Mouse (Mus musculus) stomach, embryonic 14.5 days (tissue): ENCODE results near the gene Lin37. TPM values are rescaled to one million over a fixed set of nuclear protein-coding genes. Genes with fewer than 3 reads are reported as not detected.
A peak's percentile ranks its signal among the peaks of the same experiment; 100 is the strongest.

Experiments used
- ATAC-seq: fragments of 200-750 bp; cut with Nextera tagmentation; 2 replicates; pipeline ENCODE4 v1.8.0; 2017; ENCODE audit warnings: low read depth, moderate TSS enrichment; ENCODE audit not compliant: insufficient number of reproducible peaks, insufficient read depth, low FRiP score
- H3K27ac ChIP-seq: fragments of 300-500 bp; sonication (generic); 2 replicates; pipeline ENCODE4 v1.5.1; 2014; ENCODE audit warnings: mild to moderate bottlenecking, low read length, moderate library complexity, mixed read lengths
- H3K27me3 ChIP-seq: fragments of 300-500 bp; sonication (generic); 2 replicates; pipeline ENCODE4 v1.6.1; 2014; ENCODE audit warnings: low read length, control low read depth, mixed read lengths; ENCODE audit not compliant: control insufficient read depth, insufficient read depth
- H3K36me3 ChIP-seq: fragments of 300-500 bp; sonication (generic); 2 replicates; pipeline ENCODE4 v1.6.1; 2014; ENCODE audit warnings: mild to moderate bottlenecking, control low read depth, low read length, moderate library complexity, mixed read lengths; ENCODE audit not compliant: control insufficient read depth, insufficient read depth
- H3K4me1 ChIP-seq: fragments of 300-500 bp; sonication (generic); 2 replicates; pipeline ENCODE4 v1.6.1; 2014; ENCODE audit warnings: low read length, control low read depth, mixed read lengths; ENCODE audit not compliant: control insufficient read depth, insufficient read depth
- H3K4me2 ChIP-seq: fragments of 300-500 bp; sonication (generic); replicated peaks from 2 replicates; pipeline ENCODE4 v1.6.1; 2014; ENCODE audit warnings: low read depth, low read length, control low read depth
- H3K4me3 ChIP-seq: fragments of 300-500 bp; sonication (generic); 2 replicates; pipeline ENCODE4 v1.5.1; 2014; ENCODE audit warnings: low read depth, low read length, control low read depth
- H3K9ac ChIP-seq: fragments of 300-500 bp; sonication (generic); replicated peaks from 2 replicates; pipeline ENCODE4 v1.6.1; 2014; ENCODE audit warnings: low read depth, mild to moderate bottlenecking, control low read depth, low read length, moderate library complexity, mixed read lengths
- H3K9me3 ChIP-seq: fragments of 300-500 bp; sonication (generic); 2 replicates; pipeline ENCODE4 v1.6.1; 2016; ENCODE audit warnings: low read depth, low read length, control low read depth; ENCODE audit not compliant: control insufficient read depth
- WGBS: fragments of 180-500 bp; shearing (Covaris S2); extraction: QIAGEN DNeasy Blood & Tissue Kit; methylation state at CpG from one replicate; pipeline ENCODE4 v1.1.7; 2014; 5-methylcytosine and 5-hydroxymethylcytosine counted together
- polyA plus RNA-seq: library from polyadenylated mRNA; unstranded; fragments of >200 nt; fragmentation: Nextera tagmentation; extraction: Ambion mirVana; gene quantifications from 2 replicates; pipeline ENCODE4 v1.2.1, GENCODE M21; 2014

The Lin37 gene
- polyA plus RNA-seq, 1 experiment from 2014 or later, result 40.8 TPM

DNA sequence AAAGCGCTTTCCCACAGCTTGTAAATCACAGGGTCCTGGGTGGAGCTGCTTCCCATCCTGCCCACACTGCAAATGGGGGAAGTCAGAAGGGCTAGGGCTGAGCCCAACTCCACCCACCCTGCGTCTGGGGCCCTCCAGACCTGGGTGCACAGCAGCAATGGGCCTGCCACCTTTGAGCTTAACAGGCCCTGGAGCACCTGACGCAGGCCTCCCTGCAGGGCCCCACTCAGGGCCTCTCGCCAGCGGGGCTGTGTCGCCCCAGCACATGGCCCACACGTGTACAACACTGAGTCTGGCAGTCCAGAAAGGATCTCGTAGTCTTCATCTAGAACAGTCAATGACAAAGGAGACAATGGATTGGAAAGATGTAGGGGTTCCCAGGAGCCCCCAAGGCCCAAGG lies 20.3 kb upstream of the Lin37 start:
- WGBS, result 93% methylated on average over 8 of the region's 8 CpGs
- no peak for ATAC-seq

GRCm38 (mm10) chr7:30572969-30573368 lies 13.3 kb upstream of the Lin37 start:
- ATAC-seq, result no peak

More for the DNA sequence above, 20.3 kb upstream of the Lin37 start:
- Histone ChIP-seq H3K9me3 (no peaks in the 10 kb centered on the region), H3K27me3 (no peaks in the 10 kb centered on the region), H3K36me3 (peaks cover 97% of the 10 kb centered on the region), H3K9ac (no peak overlapping the region), H3K4me2 (no peak overlapping the region), H3K4me1 (no peaks in the 10 kb centered on the region), H3K4me3 (no peak overlapping the region), H3K27ac (no peak overlapping the region)

DNA sequence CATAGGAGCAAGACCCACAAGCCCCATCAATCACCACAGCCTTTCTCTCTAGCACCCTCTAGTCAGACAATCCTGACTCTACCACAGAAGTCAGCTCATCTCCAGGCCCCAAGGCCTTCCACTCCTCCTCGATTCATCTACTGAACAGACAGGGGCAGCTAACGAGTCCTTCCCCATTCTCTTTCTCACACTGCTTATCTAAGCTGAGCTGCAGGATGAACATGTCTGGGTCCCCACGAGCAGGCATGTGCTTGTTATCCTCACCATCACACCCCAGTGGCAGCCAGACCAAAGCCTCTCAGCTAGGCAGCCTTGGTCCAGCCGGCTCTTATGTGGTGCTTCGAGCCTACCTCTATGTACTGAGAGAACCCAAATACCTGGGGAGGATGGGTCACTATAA lies 12.8 kb upstream of the Lin37 start:
- ATAC-seq, result no peak

More at GRCm38 (mm10) chr7:30572969-30573368, 13.3 kb upstream of the Lin37 start:
- H3K4me3 ChIP-seq, result no peak overlapping the region
- H3K27ac ChIP-seq, result no peak overlapping the region
- no peaks in the 10 kb centered on the region for H3K27me3 ChIP-seq
- H3K9ac ChIP-seq, result no peak overlapping the region
- H3K36me3 ChIP-seq, result peaks cover 97% of the 10 kb centered on the region
- H3K4me2 ChIP-seq, result no peak overlapping the region
- H3K9me3 ChIP-seq, result no peaks in the 10 kb centered on the region
- 83% methylated on average over 2 of the region's 2 CpGs for WGBS
- no peaks in the 10 kb centered on the region for H3K4me1 ChIP-seq

DNA sequence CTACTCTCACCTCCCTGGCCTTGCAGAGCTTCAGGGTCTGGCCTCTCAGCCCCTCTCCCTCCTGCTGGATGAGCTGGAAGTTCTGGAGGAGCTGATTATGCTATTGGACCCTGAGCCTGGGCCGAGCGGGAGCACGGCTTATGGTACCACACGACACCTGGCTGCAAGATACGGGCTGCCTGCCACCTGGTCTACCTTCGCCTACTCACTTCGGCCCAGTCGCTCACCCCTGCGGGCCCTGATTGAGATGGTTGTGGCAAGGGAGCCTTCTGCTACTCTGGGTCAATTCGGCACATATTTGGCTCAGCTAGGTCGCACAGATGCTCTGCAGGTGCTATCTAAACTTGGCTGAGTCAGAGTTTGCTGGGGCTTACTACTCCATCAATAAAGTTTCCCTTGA lies 7.9 kb upstream of the Lin37 start:
- peaks cover 58% of the 10 kb centered on the region for H3K36me3 ChIP-seq
- ATAC-seq, result no peak

More for the DNA sequence above, 12.8 kb upstream of the Lin37 start:
- H3K4me1 ChIP-seq, result no peaks in the 10 kb centered on the region
- peaks cover 91% of the 10 kb centered on the region for H3K36me3 ChIP-seq
- no peaks in the 10 kb centered on the region for H3K9me3 ChIP-seq
- no peak overlapping the region for H3K9ac ChIP-seq
- H3K4me3 ChIP-seq, result no peak overlapping the region
- H3K27ac ChIP-seq, result no peak overlapping the region
- 88% methylated on average over 5 of the region's 5 CpGs for WGBS
- H3K4me2 ChIP-seq, result no peak overlapping the region
- H3K27me3 ChIP-seq, result no peaks in the 10 kb centered on the region

DNA sequence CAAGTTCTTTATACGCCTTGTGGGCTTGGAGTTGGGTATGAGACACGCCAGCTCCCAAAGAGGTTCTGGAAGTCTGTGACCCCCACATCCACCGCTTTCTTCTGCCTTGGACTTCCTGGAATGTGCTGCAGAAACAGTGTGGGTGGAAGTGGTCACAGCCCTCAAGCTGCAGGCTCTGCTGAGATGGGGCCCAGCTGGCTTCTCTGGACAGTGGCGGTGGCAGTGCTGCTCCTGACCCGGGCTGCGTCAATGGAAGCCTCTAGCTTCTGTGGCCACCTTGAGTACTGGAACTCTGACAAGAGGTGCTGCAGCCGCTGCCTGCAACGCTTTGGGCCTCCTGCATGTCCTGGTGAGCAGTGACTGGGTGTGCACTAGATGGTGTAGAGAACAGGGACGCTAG lies 6.4 kb upstream of the Lin37 start:
- Histone ChIP-seq H3K27me3 (no peaks in the 10 kb centered on the region), H3K9ac (no peak overlapping the region), H3K4me1 (no peaks in the 10 kb centered on the region), H3K9me3 (no peaks in the 10 kb centered on the region), H3K4me2 (no peak overlapping the region), H3K27ac (no peak overlapping the region), H3K4me3 (no peak overlapping the region), H3K36me3 (peaks cover 45% of the 10 kb centered on the region)
- 80% methylated on average over 9 of the region's 9 CpGs for WGBS
- ATAC-seq, result no peak

More for the DNA sequence above, 7.9 kb upstream of the Lin37 start:
- no peak overlapping the region for H3K4me2 ChIP-seq
- no peak overlapping the region for H3K27ac ChIP-seq
- H3K4me3 ChIP-seq, result no peak overlapping the region
- no peaks in the 10 kb centered on the region for H3K4me1 ChIP-seq
- H3K9me3 ChIP-seq, result no peaks in the 10 kb centered on the region
- WGBS, result 88% methylated on average over 11 of the region's 11 CpGs
- H3K27me3 ChIP-seq, result no peaks in the 10 kb centered on the region
- H3K9ac ChIP-seq, result no peak overlapping the region

- Histone ChIP-seq H3K4me3 (0 out of 2 replicates have a peak within 1 kb of the TSS, but pooled peaks have one; percentile 59), H3K4me1 (no peaks in the 10 kb centered on the region), H3K27me3 (no peaks in the 10 kb centered on the region), H3K9me3 (no peaks in the 10 kb centered on the region), H3K27ac (no peak within 1 kb of the TSS), H3K4me2 (no peak within 1 kb of the TSS), H3K36me3 (peaks cover 35% of the 10 kb centered on the region), H3K9ac (no peak within 1 kb of the TSS)
- WGBS, result 95% methylated on average over 12 of the region's 12 CpGs
- ATAC-seq, result no peak
Observed at GRCm38 (mm10) chr7:30564970-30565571, 5.4 kb upstream of the Lin37 start, which contains the start of gene Igflr1. Igflr1 (plus strand) TSS chr7:30565427.

DNA sequence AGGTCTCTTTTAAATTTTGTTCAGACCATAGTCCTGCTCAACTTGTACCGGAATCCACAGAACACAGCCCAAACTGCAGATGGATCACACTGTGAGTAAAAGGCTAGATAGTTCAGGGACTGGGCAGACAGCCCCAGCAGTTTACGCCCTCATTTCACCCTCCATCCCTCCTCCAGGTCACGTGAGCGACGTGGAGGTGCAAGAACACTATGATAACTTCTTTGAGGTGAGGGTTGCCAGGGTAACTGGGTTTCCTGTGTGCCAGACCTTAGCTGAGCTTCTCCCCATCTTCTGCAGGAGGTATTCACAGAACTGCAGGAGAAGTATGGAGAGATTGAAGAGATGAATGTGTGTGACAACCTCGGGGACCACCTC lies 4.3 kb upstream of the Lin37 start:
- Histone ChIP-seq H3K4me2 (peak overlapping the region; percentile 55), H3K9me3 (no peaks in the 10 kb centered on the region), H3K36me3 (peaks cover 23% of the 10 kb centered on the region), H3K9ac (0 out of 2 replicates have a peak overlapping the region, but pooled peaks have one; percentile 21), H3K4me1 (0 out of 2 replicates have a peak, but pooled peaks cover 1% of the 10 kb centered on the region), H3K27me3 (no peaks in the 10 kb centered on the region), H3K4me3 (peak overlapping the region; percentile 59), H3K27ac (peak overlapping the region; percentile 96)
- ATAC-seq, result no peak
- 25% methylated on average over 6 of the region's 6 CpGs for WGBS

GRCm38 (mm10) chr7:30563117-30563905 lies 3.7 kb upstream of the Lin37 start, which contains the start of the genes U2af1l4, Gm49396 and Psenen:
U2af1l4 (plus strand) TSS chr7:30563301.
Gm49396 (plus strand) TSS chr7:30563344.
Psenen (minus strand) TSS chr7:30563627.
- H3K27ac ChIP-seq, result peak within 1 kb of the TSS; percentile 96
- under 1% methylated on average over 45 of the region's 45 CpGs for WGBS
- no peaks in the 10 kb centered on the region for H3K9me3 ChIP-seq
- ATAC-seq, result peak; percentile 87
- H3K9ac ChIP-seq, result peak within 1 kb of the TSS; percentile 55
- H3K4me3 ChIP-seq, result peak within 1 kb of the TSS; percentile 59
- H3K27me3 ChIP-seq, result no peaks in the 10 kb centered on the region
- H3K4me2 ChIP-seq, result peak within 1 kb of the TSS; percentile 77
- H3K4me1 ChIP-seq, result peaks cover 7% of the 10 kb centered on the region; the same call in 1 of the 2 replicates
- peaks cover 17% of the 10 kb centered on the region for H3K36me3 ChIP-seq
